Mouse (Mus musculus): ENCODE measurements around the gene Gsdmc3.
"Not testable (repeated sequence)": the region's sequence is repeated elsewhere in the genome, so short reads cannot be mapped to it uniquely, and the experiment has no call there.

DNA sequence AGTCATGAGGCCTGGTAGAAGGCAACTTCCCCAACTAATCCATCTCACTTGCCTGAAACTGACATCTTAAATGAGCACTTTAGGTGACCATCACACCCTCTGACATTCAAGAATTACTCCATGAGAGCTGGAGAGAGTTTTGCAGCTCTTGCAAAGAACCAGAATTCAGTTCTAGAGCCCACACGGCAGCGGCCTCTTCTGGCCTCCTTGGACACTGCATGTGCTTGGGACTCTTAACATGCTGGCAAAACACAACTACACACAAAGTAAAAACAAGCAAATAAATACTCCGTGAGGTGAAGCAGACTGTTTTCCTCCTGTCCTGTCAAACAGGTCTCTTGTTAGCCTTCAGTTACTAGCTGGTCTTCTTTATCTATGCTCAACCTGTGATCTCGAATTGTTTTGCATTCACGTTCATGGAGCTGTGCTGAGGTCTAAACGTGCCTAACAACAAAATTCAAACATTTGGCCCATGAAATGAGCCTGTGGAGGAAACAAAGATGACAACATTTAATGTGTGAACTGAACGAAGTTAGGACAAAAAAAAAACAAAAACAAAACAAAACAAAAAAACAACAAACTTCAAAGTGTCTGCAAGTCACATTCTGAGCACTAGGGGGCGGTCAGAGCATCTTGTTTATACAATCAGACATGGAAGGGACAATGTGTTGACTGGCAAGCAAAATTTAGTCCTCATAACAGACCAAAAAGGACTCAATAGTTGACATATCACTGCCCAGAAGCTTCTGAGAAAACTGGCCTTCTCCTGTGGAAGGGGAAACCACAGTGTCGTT is 17.4 kb upstream of the Gsdmc3 start:
- peak; percentile 84 to 87 (median 87) for TF ChIP-seq CTCF (IDR thresholded peaks at IDR 0.05 in 2 of 3, conservative IDR thresholded peaks at IDR 0.05 in 1 of 3; ENCODE audit: control insufficient read depth in 1 of 3, insufficient read depth in 1 of 3, low read depth in 2 of 3, low read length in 3 of 3, poor library complexity in 1 of 3, severe bottlenecking in 1 of 3)
- TF ChIP-seq POLR2A (IDR thresholded peaks at IDR 0.05; ENCODE audit: control insufficient read depth in 1 of 2, insufficient read depth in 1 of 2, low read depth in 1 of 2, low read length in 2 of 2, poor library complexity in 1 of 2); USF1 (IDR thresholded peaks at IDR 0.05; ENCODE audit: low read depth, low read length): not testable (repeated sequence)
